Mouse (Mus musculus) layer of hippocampus, adult 2 months (tissue): ENCODE results near the gene Syt3. TPM values are rescaled to one million over a fixed set of nuclear protein-coding genes. Genes with fewer than 3 reads are reported as not detected.
A peak's percentile ranks its signal among the peaks of the same experiment; 100 is the strongest.

ENCODE experiments used
- DNase-seq, 2 experiments: peaks; one replicate each; pipeline ENCODE4 v3.0.0; 2022; ENCODE audit warnings: low spot score in 2 of 2
- H3K27ac ChIP-seq: fragments of 200-600 bp; 2 replicates; pipeline ENCODE4 v1.8.1; 2022
- H3K4me3 ChIP-seq: fragments of 200-600 bp; 2 replicates; pipeline ENCODE4 v1.8.1; 2022; ENCODE audit warnings: mild to moderate bottlenecking
- CTCF ChIP-seq: fragments of 200-600 bp; conservative IDR thresholded peaks from 2 replicates; pipeline ENCODE4 v1.8.1; 2022; ENCODE audit warnings: antibody characterized with exemption, mild to moderate bottlenecking, moderate library complexity
- long read RNA-seq, 2 experiments: library from polyadenylated mRNA; stranded (forward); transcript quantifications; one replicate each; pipeline ENCODE4 v2.0.0; 2021; ENCODE audit warnings: borderline mapping rate in 2 of 2
- total RNA-seq, 2 experiments: library from RNA; stranded (reverse); gene quantifications; 2 replicates each; pipeline ENCODE4 v1.2.3; 2021

The Syt3 gene
- 10 to 100 TPM; 89.4 to 95.9 TPM for total RNA-seq
- long read RNA-seq, experiment 1, transcript Syt3-202 (11 exons, 2,494 nt) = major isoform, 35 of 128 reads
- long read RNA-seq, experiment 1, transcript Syt3-201 (11 exons, 2,627 nt) = minor isoform, 11 of 128 reads
- long read RNA-seq, experiment 1, partial matches to known transcripts = 49 of 128 reads
- long read RNA-seq, experiment 1, other reads (novel, unspliced or antisense) = 29 of 128 reads
- long read RNA-seq, experiment 2, transcript Syt3-201 (11 exons, 2,627 nt) = minor isoform, 25 of 187 reads
- long read RNA-seq, experiment 2, transcript Syt3-203 (10 exons, 2,096 nt) = minor isoform, 10 of 187 reads
- long read RNA-seq, experiment 2, transcript Syt3-202 (11 exons, 2,494 nt) = major isoform, 61 of 187 reads
- long read RNA-seq, experiment 2, partial matches to known transcripts = 60 of 187 reads
- long read RNA-seq, experiment 2, other reads (novel, unspliced or antisense) = 31 of 187 reads

DNA sequence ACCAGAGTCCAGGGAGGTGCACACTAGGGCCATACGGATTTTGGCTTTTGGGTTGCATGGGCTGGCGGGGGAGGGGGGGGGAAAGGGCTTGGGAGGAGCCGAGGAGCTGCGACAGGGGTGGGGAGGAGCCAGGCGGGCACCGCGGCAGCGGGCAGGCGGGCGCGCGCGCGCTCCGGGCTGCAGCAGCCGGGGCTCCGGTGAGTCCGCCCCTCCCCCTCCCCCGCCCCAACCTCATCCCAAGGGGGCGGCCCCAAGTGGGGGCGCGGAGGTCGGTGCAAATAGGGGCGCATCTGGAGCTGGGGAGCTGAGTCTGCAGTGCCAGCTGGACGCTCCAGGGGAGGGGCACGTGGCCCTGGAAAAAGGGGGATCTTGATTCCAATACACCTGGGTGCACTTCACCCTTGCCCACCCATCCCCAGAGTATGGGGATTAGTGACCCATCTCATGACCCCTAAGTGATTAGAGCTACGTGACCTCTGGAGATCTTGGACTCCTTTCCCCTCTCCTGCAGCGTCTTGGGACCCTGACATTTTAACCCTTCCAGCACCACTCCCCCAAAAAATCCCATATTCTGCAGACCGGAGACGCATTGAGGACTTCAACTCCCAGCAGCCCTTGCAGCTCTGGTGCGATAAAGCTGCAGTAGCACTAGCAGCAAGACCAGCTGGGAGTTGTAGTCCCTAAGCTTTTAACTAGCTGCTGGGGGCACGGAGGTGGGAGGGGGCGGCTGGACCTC lies at the start of gene Syt3:
Gene Syt3, plus strand, starts transcription at position 123 of the 736 bp plus-strand sequence.
- DNase-seq = peak; percentile 72 to 78
- Histone ChIP-seq H3K4me3 (peak within 1 kb of the TSS; percentile 85), H3K27ac (peak within 1 kb of the TSS; percentile 90)
- TF ChIP-seq CTCF = no peak

- no peak overlapping the region for H3K4me3 ChIP-seq
- DNase-seq = no peak
- TF ChIP-seq CTCF = no peak
- H3K27ac ChIP-seq = peak overlapping the region; percentile 36; the same call in 1 of the 2 replicates
These were observed 49.8 kb upstream of the Syt3 start for GRCm38 (mm10) chr7:44334139-44334538.

- no peak for TF ChIP-seq CTCF
- H3K27ac ChIP-seq = peak overlapping the region; percentile 89
- no peak for DNase-seq
- H3K4me3 ChIP-seq = peak overlapping the region; percentile 41
These were observed 48.6 kb upstream of the Syt3 start for GRCm38 (mm10) chr7:44335031-44335878.

DNA sequence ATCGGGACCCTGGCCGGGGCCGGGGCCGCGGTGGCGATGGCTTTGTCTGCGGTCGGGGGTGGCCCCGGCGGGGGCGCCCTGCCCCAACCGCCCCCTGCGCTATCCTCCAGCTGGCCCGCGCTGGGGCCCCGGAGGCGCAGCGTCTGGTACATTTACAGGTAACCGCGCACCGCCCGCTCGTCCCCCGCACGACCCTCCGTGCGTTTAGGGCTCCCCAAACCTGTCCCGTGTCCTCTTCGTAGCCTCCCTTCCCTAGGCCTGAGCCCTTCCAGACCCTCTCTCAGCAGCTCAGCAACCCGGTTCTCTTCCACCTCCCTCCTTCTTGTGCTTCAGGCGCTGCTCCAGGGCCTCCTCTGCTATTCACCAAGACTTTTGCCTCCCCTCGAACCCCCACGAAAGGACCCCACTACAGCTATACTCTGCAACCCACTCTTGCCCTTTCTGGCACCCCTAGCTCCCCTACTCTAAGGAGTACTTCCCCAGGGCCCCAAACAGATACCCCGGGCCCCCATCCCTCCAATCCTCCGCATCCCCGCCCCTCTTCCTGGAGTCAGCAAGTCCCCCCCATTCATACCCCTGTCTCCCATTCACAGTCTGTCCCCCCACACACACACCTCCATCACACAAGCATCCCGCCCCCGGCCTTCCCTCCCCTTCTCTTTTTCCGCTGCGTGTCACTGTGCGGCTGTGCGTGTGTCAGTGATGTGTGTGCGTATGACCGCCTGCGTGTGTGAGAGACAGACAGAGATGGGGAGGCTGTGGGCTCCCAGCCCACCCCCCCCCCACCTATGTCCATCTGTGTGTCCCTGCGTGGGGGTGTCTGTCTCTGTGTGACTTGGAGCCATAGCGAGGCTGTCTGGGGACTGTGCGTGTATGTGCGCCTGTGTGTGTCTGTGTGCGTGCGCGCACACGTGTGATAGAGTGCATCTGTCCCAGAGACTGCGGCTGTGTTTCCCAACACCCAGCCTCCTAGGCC lies 47.6 kb upstream of the Syt3 start:
- TF ChIP-seq CTCF = no peak
- no peak for DNase-seq

DNA sequence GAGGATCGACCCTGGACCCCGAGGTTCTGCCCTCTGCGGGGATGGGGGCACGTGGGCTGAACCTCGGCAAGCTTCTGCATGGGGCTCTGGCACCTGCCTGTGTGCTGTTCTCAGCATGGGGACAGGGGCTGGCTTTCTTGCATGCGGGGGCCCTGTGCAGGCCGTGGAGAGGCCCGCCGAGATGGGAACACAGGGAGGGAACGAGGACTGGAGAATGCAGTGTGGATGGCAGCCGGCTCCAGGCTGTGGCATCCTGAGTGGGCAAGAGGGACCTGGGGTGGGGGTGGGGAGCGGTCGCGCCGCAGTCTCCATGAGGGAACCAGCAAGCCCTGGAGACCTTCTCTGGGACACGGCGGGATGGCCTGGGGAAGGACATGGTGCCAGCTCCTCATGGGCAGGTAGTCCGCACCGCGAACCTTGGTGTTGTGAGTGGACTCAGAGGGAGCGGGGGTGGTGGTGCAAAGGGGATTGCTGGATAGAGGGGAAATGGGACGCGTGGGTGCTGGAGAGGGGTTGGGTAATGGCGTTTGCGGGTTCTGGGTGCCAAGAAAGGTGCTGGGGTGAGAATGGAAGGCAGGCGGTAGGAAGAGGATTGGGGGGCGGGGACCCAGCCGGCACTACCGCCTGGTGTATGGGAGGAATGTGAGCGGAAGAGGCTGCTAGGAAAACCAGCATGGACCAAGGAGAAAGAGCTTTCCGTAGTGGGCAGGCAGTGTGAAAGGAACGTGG lies 46.6 kb upstream of the Syt3 start:
- DNase-seq = no peak
- peak overlapping the region; percentile 89 for H3K27ac ChIP-seq
- TF ChIP-seq CTCF = no peak
- peak overlapping the region; percentile 54 for H3K4me3 ChIP-seq

More for the DNA sequence above, 47.6 kb upstream of the Syt3 start:
- Histone ChIP-seq H3K4me3 (peak overlapping the region; percentile 54), H3K27ac (peak overlapping the region; percentile 89)

DNA sequence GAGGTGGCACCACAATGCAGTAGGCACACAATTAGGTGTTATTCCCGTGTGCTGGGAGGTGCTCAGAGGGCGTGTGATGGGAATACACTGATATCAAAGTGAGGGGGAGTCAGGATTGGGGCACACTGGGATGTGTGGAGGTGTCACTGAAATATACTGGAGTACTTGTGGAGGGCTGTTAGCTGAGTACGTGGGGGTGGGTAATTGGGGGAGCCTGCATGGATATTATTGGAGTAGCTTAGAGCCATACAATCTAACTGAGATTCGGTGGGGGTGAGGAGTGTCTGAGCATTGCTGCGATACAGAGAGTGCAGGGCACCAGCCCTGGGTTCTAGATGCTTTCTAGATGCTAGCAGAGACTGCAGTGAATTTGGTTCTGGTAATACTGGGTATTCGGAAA lies 43.7 kb upstream of the Syt3 start:
- DNase-seq = no peak
- H3K4me3 ChIP-seq = no peak overlapping the region
- TF ChIP-seq CTCF = no peak
- 0 out of 2 replicates have a peak overlapping the region, but pooled peaks have one; percentile 23 for H3K27ac ChIP-seq

- peak overlapping the region; percentile 57; the same call in 1 of the 2 replicates for H3K27ac ChIP-seq
- TF ChIP-seq CTCF = no peak
- no peak for DNase-seq
- H3K4me3 ChIP-seq = no peak overlapping the region
These were observed 42.8 kb upstream of the Syt3 start for GRCm38 (mm10) chr7:44341119-44341518.

DNA sequence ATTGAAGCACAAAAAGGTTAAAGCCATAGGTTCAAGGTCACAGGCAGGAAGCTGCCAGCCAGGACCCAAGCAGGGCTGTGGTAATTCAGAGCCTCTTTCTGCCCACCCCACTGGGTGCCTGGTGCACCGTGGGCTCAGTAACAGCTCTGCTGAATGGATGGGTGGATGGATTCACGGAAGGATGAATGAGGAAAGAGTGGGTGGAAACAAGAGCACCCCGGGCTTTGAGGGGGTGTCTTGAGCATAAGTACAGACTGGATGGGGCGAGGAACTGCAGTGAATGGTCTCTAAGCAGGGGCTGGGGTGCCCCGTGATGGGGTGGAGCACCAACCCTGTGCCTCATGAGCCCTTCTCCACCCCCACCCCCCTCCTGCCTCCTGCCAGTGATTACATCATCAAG lies 42.2 kb upstream of the Syt3 start:
- Histone ChIP-seq H3K27ac (peak overlapping the region; percentile 57), H3K4me3 (no peak overlapping the region)
- no peak for DNase-seq
- no peak for TF ChIP-seq CTCF

DNA sequence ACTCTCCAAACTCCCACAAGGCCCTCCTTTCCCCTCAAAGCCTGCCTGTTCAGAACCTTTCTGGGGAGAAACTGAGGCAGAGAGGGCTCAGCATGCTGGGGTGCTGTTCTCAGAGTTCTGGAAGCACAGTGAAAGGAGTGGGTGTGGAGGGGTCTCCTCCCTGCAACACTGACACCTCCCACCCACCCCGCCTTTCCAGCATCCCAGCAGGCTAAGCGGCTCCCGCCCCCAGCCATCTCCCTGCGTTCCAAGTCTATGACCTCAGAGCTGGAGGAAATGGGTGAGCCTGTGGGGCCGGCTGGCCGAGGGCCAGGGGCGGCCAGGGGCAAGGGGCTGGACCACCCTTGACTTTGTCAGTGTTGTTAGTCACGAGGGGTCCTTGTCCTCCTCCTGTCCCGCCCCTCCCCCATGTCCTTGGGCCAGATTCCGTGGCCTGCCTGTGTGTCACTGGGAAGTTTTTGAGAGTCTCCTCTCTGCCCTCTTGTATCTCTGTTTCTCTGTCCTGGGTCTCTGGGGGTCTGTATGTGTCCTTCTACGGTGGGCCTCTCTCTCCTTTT lies 40.4 kb upstream of the Syt3 start:
- no peak for TF ChIP-seq CTCF
- no peak for DNase-seq
- peak overlapping the region; percentile 7; the same call in 1 of the 2 replicates for H3K27ac ChIP-seq
- H3K4me3 ChIP-seq = no peak overlapping the region

- no peak for TF ChIP-seq CTCF
- Histone ChIP-seq H3K4me3 (no peak overlapping the region), H3K27ac (peak overlapping the region; percentile 57; the same call in 1 of the 2 replicates)
- no peak for DNase-seq
These were observed 39.3 kb upstream of the Syt3 start for GRCm38 (mm10) chr7:44344622-44345021.
